Mouse (Mus musculus) lung, postnatal 0 days (tissue): ENCODE results near the gene Dnah3.

Experiments used
- CTCF ChIP-seq: IDR thresholded peaks from 2 replicates; pipeline ENCODE4 v1.5.1; 2016; ENCODE audit warnings: antibody characterized with exemption, mild to moderate bottlenecking
- EP300 ChIP-seq: IDR thresholded peaks from 2 replicates; pipeline ENCODE4 v1.6.1; 2016; ENCODE audit warnings: antibody characterized with exemption, mild to moderate bottlenecking, control low read depth

GRCm38 (mm10) chr7:119928783-119929440 is 166.2 kb downstream of the Dnah3 start:
- TF ChIP-seq CTCF (no peak), EP300 (no peak)
